Mouse (Mus musculus): ENCODE measurements around the gene Lmo7. TPM values are rescaled to one million over a fixed set of nuclear protein-coding genes. Genes with fewer than 3 reads are reported as not detected.

The Lmo7 gene
- total RNA-seq, 1 experiment: 19.4 TPM

DNA sequence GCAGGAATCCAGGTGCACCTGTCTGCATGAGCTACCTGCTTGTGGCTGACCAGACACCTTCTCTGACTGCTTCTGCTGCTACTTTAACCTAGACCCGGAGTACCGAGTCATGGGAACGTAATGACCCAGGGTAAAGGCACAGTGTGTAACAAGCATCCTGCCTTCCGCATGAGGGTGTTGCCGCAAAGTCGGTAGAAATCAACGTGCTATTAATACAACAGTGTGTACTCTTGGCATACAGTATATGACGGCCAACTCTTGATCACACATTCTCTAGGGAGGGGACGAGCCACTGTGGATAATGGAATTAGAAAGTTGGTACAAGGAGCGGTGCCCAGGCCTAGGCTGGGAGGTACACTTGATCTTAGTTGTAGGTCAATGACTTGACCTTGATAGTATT lies 156.6 kb downstream of the Lmo7 start:
- in situ Hi-C loops (cut with MboI; ENCODE audit: low sequenced_read_pairs in 2 of 2, unreplicated experiment in 2 of 2): no loop called here
- no peaks in the 10 kb centered on the region for H3K36me3 ChIP-seq (ENCODE audit: control insufficient read depth, insufficient read depth, low read length, poor library complexity, severe bottlenecking)
- no peak overlapping the region for H3K4me3 ChIP-seq (ENCODE audit: insufficient read depth in 1 of 2, low read depth in 1 of 2, low read length in 2 of 2, poor library complexity in 1 of 2, severe bottlenecking in 1 of 2)
- no peaks in the 10 kb centered on the region for H3K9me3 ChIP-seq (ENCODE audit: control insufficient read depth, insufficient read depth, low read depth, low read length)
- no peak overlapping the region for H3K27ac ChIP-seq (ENCODE audit: insufficient read depth, low read depth, low read length, poor library complexity, severe bottlenecking)
- no peak for DNase-seq (ENCODE audit: low read depth, low spot score)
- no peak overlapping the region for H3K9ac ChIP-seq (ENCODE audit: insufficient read depth, low read depth, low read length, poor library complexity, severe bottlenecking)
- TF ChIP-seq HCFC1 (IDR thresholded peaks at IDR 0.05; ENCODE audit: borderline replicate concordance, insufficient read depth, low read length) (no peak), MAFK (IDR thresholded peaks at IDR 0.05; ENCODE audit: insufficient read depth, low read depth, low read length) (no peak), ZNF384 (IDR thresholded peaks at IDR 0.05; ENCODE audit: low read depth, low read length) (no peak), CHD2 (IDR thresholded peaks at IDR 0.05; ENCODE audit: low read depth, low read length) (no peak), ZC3H11A (IDR thresholded peaks at IDR 0.05; ENCODE audit: borderline replicate concordance, low read depth, low read length) (no peak)
- H3K4me1 ChIP-seq (ENCODE audit: control insufficient read depth in 2 of 2, insufficient read depth in 2 of 2, low read length in 2 of 2, poor library complexity in 1 of 2): peaks cover 0 to 4% of the 10 kb centered on the region in 2 experiments; a peak in 1 of 4 replicates

DNA sequence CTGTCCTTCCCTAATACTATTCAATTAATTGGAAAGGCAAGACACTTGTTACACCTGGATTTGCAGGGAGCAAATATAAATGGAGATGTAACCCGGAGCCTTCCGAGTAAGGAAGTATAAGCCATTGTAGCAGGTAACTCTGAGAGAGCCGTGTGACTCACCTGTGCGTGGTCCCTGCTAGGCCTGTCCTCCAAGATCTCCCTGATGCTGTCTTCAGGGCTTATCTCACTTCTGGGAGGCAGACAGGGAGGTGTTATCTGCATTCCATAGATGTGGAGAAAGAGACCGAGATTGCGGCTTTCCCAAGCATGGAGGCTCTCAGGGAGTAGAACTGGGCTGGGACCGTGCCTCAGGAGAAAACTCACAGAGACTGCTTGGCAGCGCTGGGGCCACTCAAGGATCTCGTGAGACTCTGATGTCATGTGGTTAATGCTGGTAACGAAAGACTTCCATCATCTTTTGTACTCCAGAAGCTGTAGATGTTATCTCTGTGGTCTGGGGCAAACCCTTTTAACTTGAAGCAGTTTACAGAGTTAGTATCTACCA lies 162.2 kb downstream of the Lmo7 start:
- in situ Hi-C loops (cut with MboI; ENCODE audit: low sequenced_read_pairs in 2 of 2, unreplicated experiment in 2 of 2): no loop called here
- H3K27ac ChIP-seq (ENCODE audit: insufficient read depth, low read depth, low read length, poor library complexity, severe bottlenecking): no peak overlapping the region
- no peaks in the 10 kb centered on the region for H3K9me3 ChIP-seq (ENCODE audit: control insufficient read depth, insufficient read depth, low read depth, low read length)
- no peak overlapping the region for H3K4me3 ChIP-seq (ENCODE audit: insufficient read depth in 1 of 2, low read depth in 1 of 2, low read length in 2 of 2, poor library complexity in 1 of 2, severe bottlenecking in 1 of 2)
- H3K36me3 ChIP-seq (ENCODE audit: control insufficient read depth, insufficient read depth, low read length, poor library complexity, severe bottlenecking): no peaks in the 10 kb centered on the region
- TF ChIP-seq ZNF384 (IDR thresholded peaks at IDR 0.05; ENCODE audit: low read depth, low read length) (no peak), MAFK (IDR thresholded peaks at IDR 0.05; ENCODE audit: insufficient read depth, low read depth, low read length) (no peak)
- peaks cover 0 to 2% of the 10 kb centered on the region in 2 experiments; a peak in 1 of 4 replicates for H3K4me1 ChIP-seq (ENCODE audit: control insufficient read depth in 2 of 2, insufficient read depth in 2 of 2, low read length in 2 of 2, poor library complexity in 1 of 2)
- no peak overlapping the region for H3K9ac ChIP-seq (ENCODE audit: insufficient read depth, low read depth, low read length, poor library complexity, severe bottlenecking)
- no peak for DNase-seq (ENCODE audit: low read depth, low spot score)

DNA sequence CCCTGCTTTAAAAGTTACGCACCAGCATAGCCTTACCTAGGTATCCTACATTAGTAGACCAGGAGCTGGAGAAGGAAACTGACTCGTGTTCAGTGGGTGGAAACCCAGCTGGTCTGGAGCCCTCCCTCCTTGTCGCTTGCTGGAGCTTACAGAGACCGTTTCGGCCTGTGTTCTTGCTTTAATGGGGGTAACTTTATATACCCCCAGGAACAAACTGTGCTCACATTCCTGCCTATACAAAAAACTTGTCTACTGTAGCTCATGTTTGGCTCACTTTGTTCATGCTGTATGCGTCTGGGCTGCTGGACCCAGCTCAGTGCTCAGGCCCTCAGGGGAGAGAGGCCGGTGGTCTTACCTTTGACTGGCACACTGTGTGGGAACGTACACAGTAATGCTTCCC lies 162.7 kb downstream of the Lmo7 start:
- Histone ChIP-seq H3K9me3 (ENCODE audit: control insufficient read depth, insufficient read depth, low read depth, low read length) (no peaks in the 10 kb centered on the region), H3K27ac (ENCODE audit: insufficient read depth, low read depth, low read length, poor library complexity, severe bottlenecking) (no peak overlapping the region), H3K9ac (ENCODE audit: insufficient read depth, low read depth, low read length, poor library complexity, severe bottlenecking) (no peak overlapping the region), H3K36me3 (ENCODE audit: control insufficient read depth, insufficient read depth, low read length, poor library complexity, severe bottlenecking) (no peaks in the 10 kb centered on the region), H3K4me1 (ENCODE audit: control insufficient read depth in 2 of 2, insufficient read depth in 2 of 2, low read length in 2 of 2, poor library complexity in 1 of 2) (0 out of 4 replicates have a peak, but pooled peaks cover 0 to under 1% of the 10 kb centered on the region in 2 experiments), H3K4me3 (ENCODE audit: insufficient read depth in 1 of 2, low read depth in 1 of 2, low read length in 2 of 2, poor library complexity in 1 of 2, severe bottlenecking in 1 of 2) (no peak overlapping the region)
- TF ChIP-seq CHD2 (IDR thresholded peaks at IDR 0.05; ENCODE audit: low read depth, low read length) (no peak), MAFK (IDR thresholded peaks at IDR 0.05; ENCODE audit: insufficient read depth, low read depth, low read length) (no peak), ZNF384 (IDR thresholded peaks at IDR 0.05; ENCODE audit: low read depth, low read length) (no peak), HCFC1 (IDR thresholded peaks at IDR 0.05; ENCODE audit: borderline replicate concordance, insufficient read depth, low read length) (no peak), ZC3H11A (IDR thresholded peaks at IDR 0.05; ENCODE audit: borderline replicate concordance, low read depth, low read length) (no peak)
- DNase-seq (ENCODE audit: low read depth, low spot score): no peak
- in situ Hi-C loops (cut with MboI; ENCODE audit: low sequenced_read_pairs in 2 of 2, unreplicated experiment in 2 of 2): no loop called here

DNA sequence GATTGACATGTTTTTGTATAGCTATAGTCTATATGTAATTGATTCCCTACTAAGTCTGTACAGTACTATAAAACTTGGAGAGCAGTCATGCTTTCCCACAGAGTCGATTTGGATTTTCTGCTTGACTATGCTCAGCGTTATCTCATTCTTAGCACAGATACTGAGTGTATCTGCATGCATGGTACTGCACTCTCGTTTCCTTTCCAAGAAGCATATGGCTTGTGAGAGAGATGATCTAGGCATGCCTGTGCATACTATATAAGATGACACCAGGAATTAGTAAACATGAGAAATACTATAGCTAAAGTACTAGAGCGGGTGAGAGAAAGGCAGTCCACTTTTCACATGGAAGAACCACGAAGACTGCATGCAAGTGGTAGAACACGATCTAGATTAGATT lies 163.5 kb downstream of the Lmo7 start:
- in situ Hi-C loops (cut with MboI; ENCODE audit: low sequenced_read_pairs in 2 of 2, unreplicated experiment in 2 of 2): no loop called here
- H3K9ac ChIP-seq (ENCODE audit: insufficient read depth, low read depth, low read length, poor library complexity, severe bottlenecking): no peak overlapping the region
- no peak overlapping the region for H3K27ac ChIP-seq (ENCODE audit: insufficient read depth, low read depth, low read length, poor library complexity, severe bottlenecking)
- DNase-seq (ENCODE audit: low read depth, low spot score): no peak
- no peaks in the 10 kb centered on the region for H3K36me3 ChIP-seq (ENCODE audit: control insufficient read depth, insufficient read depth, low read length, poor library complexity, severe bottlenecking)
- H3K9me3 ChIP-seq (ENCODE audit: control insufficient read depth, insufficient read depth, low read depth, low read length): no peaks in the 10 kb centered on the region
- TF ChIP-seq HCFC1 (IDR thresholded peaks at IDR 0.05; ENCODE audit: borderline replicate concordance, insufficient read depth, low read length) (no peak), MAFK (IDR thresholded peaks at IDR 0.05; ENCODE audit: insufficient read depth, low read depth, low read length) (no peak), CHD2 (IDR thresholded peaks at IDR 0.05; ENCODE audit: low read depth, low read length) (no peak), ZNF384 (IDR thresholded peaks at IDR 0.05; ENCODE audit: low read depth, low read length) (no peak), ZC3H11A (IDR thresholded peaks at IDR 0.05; ENCODE audit: borderline replicate concordance, low read depth, low read length) (no peak)
- no peaks in the 10 kb centered on the region for H3K4me1 ChIP-seq (ENCODE audit: control insufficient read depth in 2 of 2, insufficient read depth in 2 of 2, low read length in 2 of 2, poor library complexity in 1 of 2)
- H3K4me3 ChIP-seq (ENCODE audit: insufficient read depth in 1 of 2, low read depth in 1 of 2, low read length in 2 of 2, poor library complexity in 1 of 2, severe bottlenecking in 1 of 2): no peak overlapping the region

DNA sequence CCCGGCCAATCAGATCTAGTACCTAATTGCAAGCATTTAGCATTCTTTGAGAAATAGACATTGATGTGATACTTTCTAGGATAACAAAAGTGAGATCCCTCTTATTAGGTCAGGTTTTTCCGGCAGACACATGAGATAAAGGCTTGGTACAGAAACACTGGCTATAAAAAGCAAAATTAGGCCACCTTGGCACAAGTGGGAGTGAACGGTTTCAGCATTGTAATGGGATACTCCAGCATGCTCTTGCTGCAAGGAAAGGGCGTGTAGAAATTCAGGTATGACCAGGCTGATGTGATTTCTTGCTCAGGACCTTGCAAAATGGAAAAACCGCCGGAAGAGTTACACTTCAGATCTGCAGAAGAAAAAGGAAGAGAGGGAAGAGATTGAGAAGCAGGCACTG lies 168.5 kb downstream of the Lmo7 start:
- H3K4me1 ChIP-seq (ENCODE audit: control insufficient read depth in 2 of 2, insufficient read depth in 2 of 2, low read length in 2 of 2, poor library complexity in 1 of 2): no peaks in the 10 kb centered on the region
- in situ Hi-C loops (cut with MboI; ENCODE audit: low sequenced_read_pairs in 2 of 2, unreplicated experiment in 2 of 2): no loop called here
- H3K9me3 ChIP-seq (ENCODE audit: control insufficient read depth, insufficient read depth, low read depth, low read length): no peaks in the 10 kb centered on the region
- H3K27ac ChIP-seq (ENCODE audit: insufficient read depth, low read depth, low read length, poor library complexity, severe bottlenecking): no peak overlapping the region
- no peak for DNase-seq (ENCODE audit: low read depth, low spot score)
- no peak overlapping the region for H3K9ac ChIP-seq (ENCODE audit: insufficient read depth, low read depth, low read length, poor library complexity, severe bottlenecking)
- H3K4me3 ChIP-seq (ENCODE audit: insufficient read depth in 1 of 2, low read depth in 1 of 2, low read length in 2 of 2, poor library complexity in 1 of 2, severe bottlenecking in 1 of 2): no peak overlapping the region
- peaks cover 4% of the 10 kb centered on the region; the same call in 1 of the 2 replicates for H3K36me3 ChIP-seq (ENCODE audit: control insufficient read depth, insufficient read depth, low read length, poor library complexity, severe bottlenecking)
- TF ChIP-seq ZNF384 (IDR thresholded peaks at IDR 0.05; ENCODE audit: low read depth, low read length) (no peak), HCFC1 (IDR thresholded peaks at IDR 0.05; ENCODE audit: borderline replicate concordance, insufficient read depth, low read length) (no peak), ZC3H11A (IDR thresholded peaks at IDR 0.05; ENCODE audit: borderline replicate concordance, low read depth, low read length) (no peak), MAFK (IDR thresholded peaks at IDR 0.05; ENCODE audit: insufficient read depth, low read depth, low read length) (no peak), CHD2 (IDR thresholded peaks at IDR 0.05; ENCODE audit: low read depth, low read length) (no peak)
